Mouse (Mus musculus): ENCODE measurements around the gene Llgl2. TPM values are rescaled to one million over a fixed set of nuclear protein-coding genes. Genes with fewer than 3 reads are reported as not detected.
A peak's percentile ranks its signal among the peaks of the same experiment; 100 is the strongest.

The Llgl2 gene
- polyA plus RNA-seq, 1 experiment from 2014 or later, result 0.80 TPM

DNA sequence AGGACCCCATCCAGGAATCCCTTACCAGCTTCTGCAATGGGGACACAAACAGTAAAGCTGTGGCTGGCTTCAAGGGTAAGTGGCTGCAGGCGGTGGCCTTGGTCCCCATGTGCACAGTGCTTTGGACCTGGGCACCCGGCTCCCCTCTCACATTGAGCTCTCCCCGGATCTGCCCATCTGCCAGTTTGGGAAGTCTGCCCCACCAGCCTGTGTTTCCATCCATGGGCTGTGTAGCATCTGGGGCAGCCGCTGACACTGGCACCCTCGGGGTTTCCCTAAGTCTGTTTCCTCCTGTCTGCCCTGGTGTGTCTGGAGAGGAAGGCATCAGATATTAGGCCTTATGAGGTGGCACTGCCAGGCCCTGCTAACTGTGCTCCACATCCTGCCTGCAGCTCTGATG lies 64.2 kb downstream of the Llgl2 start:
- H3K27ac ChIP-seq, result no peak overlapping the region
- 67% methylated on average over 5 of the region's 5 CpGs for WGBS (ENCODE audit: missing documents)
- no peak overlapping the region for H3K4me3 ChIP-seq (ENCODE audit: inconsistent target)
- H3K79me2 ChIP-seq (ENCODE audit: inconsistent target), result no peaks in the 10 kb centered on the region
- H3K36me3 ChIP-seq (ENCODE audit: inconsistent target), result no peaks in the 10 kb centered on the region; the same call in 1 of the 2 replicates

DNA sequence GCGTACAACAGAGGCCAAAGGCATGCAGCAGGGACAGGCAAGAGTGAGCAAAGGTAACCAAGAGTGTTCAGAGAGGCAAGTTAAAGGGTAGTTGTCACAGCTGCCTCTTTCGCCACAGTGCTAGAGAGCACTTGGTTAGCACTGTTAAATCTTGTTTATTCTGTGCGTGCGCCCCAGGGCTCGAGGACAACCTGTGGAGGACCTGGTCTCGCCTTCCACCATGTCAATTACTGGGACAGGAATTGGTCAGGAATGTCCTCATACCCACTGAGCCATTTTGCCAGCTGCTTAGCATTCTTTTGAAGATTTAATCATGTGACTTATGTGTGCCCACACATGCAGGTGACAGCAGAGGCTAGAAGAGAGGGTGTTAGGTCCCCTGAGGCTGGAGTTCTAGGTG lies 65.3 kb downstream of the Llgl2 start:
- Histone ChIP-seq H3K4me3 (ENCODE audit: inconsistent target) (no peak overlapping the region), H3K36me3 (ENCODE audit: inconsistent target) (peaks cover 7% of the 10 kb centered on the region; the same call in 1 of the 2 replicates), H3K27ac (no peak overlapping the region), H3K79me2 (ENCODE audit: inconsistent target) (no peaks in the 10 kb centered on the region)
- WGBS (ENCODE audit: missing documents), result 92% methylated on average over 6 of the region's 6 CpGs

DNA sequence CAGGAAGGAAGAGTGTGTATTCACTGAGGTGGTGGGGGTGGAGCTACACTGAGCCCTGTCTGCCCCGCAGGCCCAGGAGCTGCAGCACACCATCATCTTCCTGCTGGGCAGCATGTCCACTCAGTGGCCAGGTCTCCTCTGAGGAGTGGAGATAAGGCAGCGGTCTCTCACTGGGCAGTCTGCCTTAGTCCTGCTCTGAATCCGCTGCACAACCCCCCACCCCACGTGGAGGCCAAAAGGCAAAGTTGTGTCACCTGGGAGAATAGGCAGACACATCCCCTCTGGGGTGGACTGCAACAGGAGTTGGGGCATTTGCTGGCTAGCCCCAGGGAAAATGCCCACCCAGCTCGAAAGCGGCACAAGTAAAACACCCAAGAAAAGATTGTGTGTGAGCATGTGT lies 68.4 kb downstream of the Llgl2 start:
- Histone ChIP-seq H3K79me2 (ENCODE audit: inconsistent target) (no peaks in the 10 kb centered on the region), H3K36me3 (ENCODE audit: inconsistent target) (peaks cover 36% of the 10 kb centered on the region), H3K27ac (no peak overlapping the region), H3K4me3 (ENCODE audit: inconsistent target) (no peak overlapping the region)
- 90% methylated on average over 6 of the region's 6 CpGs for WGBS (ENCODE audit: missing documents)

DNA sequence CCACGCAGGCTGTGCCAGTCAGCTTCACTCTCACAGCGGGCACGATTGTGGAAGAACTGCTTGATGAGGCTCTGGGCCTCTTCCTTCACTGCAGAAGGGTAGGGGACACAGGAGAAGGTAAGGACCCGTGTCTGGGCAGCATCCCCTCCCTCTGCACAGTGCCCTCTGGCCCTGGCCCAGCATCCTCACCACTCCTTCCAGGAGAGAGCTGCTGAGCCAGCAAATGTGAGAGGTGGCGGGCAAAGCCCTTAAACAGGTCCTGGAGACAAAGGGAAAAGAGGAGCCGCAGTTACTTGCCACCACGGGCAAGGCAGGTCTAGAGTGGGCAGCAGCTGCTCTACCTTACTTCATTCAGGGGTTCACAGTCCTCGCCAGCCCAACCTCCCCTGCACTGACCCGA lies 69.2 kb downstream of the Llgl2 start:
- Histone ChIP-seq H3K79me2 (ENCODE audit: inconsistent target) (no peaks in the 10 kb centered on the region), H3K36me3 (ENCODE audit: inconsistent target) (peaks cover 42% of the 10 kb centered on the region), H3K4me3 (ENCODE audit: inconsistent target) (no peak overlapping the region), H3K27ac (no peak overlapping the region)
- WGBS (ENCODE audit: missing documents), result 95% methylated on average over 9 of the region's 9 CpGs

DNA sequence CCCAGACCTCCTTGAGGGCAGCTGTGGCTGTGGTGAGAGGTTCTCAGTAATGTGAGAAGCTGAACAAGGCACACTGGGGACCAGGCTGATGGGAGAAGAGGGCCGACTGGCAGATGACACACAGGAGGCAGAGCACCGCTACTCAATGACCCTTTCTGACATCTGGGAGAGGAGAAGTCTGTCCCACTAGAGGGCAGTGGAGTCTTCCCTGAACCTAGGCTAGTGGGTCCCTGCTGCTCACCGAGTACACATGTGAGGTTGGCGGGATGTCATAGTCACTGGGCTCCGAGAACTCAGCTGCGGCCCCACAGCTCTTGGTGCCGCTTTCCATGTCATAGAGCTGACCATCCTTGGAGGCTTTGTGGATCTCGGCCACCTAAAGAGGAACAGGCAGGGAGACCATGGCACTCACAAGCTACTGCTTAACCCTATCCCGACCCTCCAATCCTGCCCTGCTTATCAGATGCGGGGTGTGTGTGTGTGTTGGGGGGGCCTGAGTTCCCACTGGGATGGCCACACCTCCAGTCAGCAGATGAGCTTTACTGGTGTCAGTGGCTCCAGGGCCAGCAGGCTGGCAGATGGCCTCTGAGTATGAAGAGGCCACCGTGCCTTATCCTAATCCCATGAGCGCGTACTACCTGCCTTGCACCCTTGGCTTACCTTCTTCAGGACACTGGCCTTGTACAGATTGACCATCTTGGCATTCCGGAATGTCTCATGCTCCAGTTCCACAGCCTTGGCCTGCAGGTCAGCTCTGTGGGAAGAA lies 71.1 kb downstream of the Llgl2 start:
- Histone ChIP-seq H3K27ac (no peak overlapping the region), H3K79me2 (ENCODE audit: inconsistent target) (no peaks in the 10 kb centered on the region), H3K4me3 (ENCODE audit: inconsistent target) (no peak overlapping the region), H3K36me3 (ENCODE audit: inconsistent target) (peaks cover 42% of the 10 kb centered on the region)
- WGBS (ENCODE audit: missing documents), result 79% methylated on average over 14 of the region's 14 CpGs

DNA sequence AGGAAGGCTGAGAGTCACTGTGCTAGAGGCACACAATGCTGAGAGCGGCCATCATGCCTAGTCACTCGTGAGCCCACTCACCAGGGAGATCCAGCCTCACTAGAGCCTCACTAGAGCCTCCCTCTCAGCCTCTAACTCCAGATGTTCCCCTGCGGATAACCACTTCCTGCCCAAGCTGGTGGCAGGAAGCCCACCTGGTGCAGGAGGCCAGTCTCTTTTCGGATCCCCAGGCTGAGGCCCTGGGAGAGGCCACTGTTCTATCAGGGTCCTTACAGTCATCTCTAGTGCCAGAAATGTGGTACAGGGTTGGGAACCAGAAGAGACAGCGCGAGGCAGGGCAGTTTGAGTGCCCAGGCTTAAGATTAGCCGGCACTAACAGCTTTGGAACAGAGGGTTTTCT lies 74.6 kb downstream of the Llgl2 start:
- no peaks in the 10 kb centered on the region for H3K79me2 ChIP-seq (ENCODE audit: inconsistent target)
- H3K36me3 ChIP-seq (ENCODE audit: inconsistent target), result peaks cover 41% of the 10 kb centered on the region
- 66% methylated on average over 7 of the region's 7 CpGs for WGBS (ENCODE audit: missing documents)
- H3K27ac ChIP-seq, result no peak overlapping the region
- no peak overlapping the region for H3K4me3 ChIP-seq (ENCODE audit: inconsistent target)

DNA sequence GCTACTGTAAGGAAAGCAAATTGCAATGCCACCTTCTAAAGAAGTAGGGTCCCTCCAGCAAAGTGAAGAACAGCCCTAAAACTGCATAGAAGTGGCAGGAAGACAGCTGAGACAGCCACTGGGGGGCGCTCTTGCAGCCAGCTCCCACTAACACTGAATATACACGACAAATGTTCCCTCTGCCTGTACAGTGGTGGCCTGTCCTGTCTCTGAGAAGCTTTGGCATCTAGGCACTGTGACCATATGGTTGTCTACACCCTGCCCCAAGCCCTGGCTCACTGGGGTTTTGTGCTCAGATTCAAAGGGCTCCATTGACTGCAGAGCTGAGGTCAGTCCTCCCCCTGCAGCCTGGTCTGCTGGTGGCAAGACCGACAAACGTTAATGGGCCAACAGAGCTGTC lies 75.0 kb downstream of the Llgl2 start:
- peaks cover 37% of the 10 kb centered on the region for H3K36me3 ChIP-seq (ENCODE audit: inconsistent target)
- H3K27ac ChIP-seq, result no peak overlapping the region
- 13% methylated on average over 4 of the region's 4 CpGs for WGBS (ENCODE audit: missing documents)
- H3K4me3 ChIP-seq (ENCODE audit: inconsistent target), result no peak overlapping the region
- H3K79me2 ChIP-seq (ENCODE audit: inconsistent target), result no peaks in the 10 kb centered on the region

DNA sequence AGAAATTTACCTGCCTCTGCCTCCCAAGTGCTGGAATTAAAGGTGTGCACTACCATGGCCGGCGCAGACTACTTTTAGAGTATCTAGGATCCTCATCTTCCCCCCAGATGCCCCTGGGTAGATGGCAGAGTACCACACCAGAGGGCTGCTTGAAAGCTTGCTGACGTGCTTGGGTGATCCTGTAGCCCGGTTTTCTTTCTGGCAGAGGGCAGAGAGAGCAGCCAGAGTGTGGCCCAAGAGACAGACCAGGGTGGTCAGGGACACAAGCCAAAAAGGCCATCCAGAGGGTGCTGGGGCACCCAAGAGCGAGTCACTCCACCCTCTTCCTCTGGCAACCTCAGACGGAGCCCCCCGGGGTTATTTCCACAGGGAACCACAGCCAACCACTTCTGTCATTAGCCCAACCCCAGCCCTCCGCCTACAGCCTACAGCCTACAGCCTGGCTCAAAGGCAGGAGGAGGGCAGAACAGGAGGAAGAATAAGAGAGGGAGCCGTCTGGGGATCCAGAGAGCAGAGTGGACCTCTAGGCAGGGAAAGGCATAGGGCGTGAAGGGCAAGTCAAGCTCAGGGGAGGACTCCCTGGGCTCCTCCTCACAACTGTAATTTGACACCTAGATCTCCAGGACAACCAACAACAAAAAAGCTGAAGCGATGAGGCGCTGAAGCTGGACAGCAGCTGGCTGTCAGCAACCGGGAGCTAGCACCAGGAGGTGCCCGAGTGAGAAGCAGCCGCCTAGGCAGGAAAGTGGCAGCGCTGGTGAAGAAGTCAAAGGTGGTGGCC lies 75.8 kb downstream of the Llgl2 start, which contains the start of gene Smim5:
Smim5 (plus strand) TSS at position 481 of the 781 bp plus-strand sequence.
- Histone ChIP-seq H3K4me3 (ENCODE audit: inconsistent target) (no peak within 1 kb of the TSS), H3K27ac (no peak within 1 kb of the TSS), H3K79me2 (ENCODE audit: inconsistent target) (no peaks in the 10 kb centered on the region), H3K36me3 (ENCODE audit: inconsistent target) (peaks cover 30% of the 10 kb centered on the region)
- WGBS (ENCODE audit: missing documents), result 44% methylated on average over 16 of the region's 16 CpGs

DNA sequence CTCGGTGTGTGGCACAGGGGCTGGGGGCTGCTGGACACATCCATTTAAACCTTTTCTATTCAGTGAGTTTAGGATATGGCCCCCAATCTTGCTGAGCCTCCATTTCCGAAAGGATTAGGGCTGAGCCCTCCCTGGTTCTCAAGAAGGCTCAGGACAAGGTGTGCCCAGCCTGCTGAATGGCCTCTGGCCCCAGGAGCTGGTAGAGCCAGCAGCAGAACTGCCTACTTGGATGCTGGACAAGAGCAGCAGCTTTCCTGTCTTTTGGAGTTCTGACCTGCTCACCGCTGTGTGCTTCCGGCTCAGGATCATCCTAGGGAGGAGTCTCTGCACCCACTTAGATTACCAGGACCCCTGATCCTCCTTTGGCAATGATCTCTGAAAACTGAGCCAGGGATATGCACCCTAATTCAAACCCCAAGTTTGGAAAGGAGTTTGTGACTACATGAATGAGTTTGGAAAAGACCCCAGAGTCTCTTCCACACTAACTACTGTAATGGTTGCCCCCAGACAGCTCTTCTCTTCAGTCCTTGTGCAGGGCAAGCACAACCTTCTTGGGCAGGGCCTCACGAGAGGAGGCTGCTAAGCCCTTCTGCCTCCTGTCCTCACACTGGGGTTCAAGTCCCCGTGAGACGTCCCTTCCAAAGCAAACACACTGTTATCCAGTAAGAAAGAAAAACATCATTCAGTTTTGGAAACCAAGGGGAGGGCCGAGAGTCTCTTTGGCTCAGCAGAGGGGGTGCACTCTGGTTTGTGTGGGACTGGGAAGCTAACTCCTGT lies 76.9 kb downstream of the Llgl2 start:
- Histone ChIP-seq H3K36me3 (ENCODE audit: inconsistent target) (peaks cover 21% of the 10 kb centered on the region), H3K79me2 (ENCODE audit: inconsistent target) (no peaks in the 10 kb centered on the region), H3K4me3 (ENCODE audit: inconsistent target) (no peak overlapping the region), H3K27ac (no peak overlapping the region)
- WGBS (ENCODE audit: missing documents), result 78% methylated on average over 8 of the region's 8 CpGs

DNA sequence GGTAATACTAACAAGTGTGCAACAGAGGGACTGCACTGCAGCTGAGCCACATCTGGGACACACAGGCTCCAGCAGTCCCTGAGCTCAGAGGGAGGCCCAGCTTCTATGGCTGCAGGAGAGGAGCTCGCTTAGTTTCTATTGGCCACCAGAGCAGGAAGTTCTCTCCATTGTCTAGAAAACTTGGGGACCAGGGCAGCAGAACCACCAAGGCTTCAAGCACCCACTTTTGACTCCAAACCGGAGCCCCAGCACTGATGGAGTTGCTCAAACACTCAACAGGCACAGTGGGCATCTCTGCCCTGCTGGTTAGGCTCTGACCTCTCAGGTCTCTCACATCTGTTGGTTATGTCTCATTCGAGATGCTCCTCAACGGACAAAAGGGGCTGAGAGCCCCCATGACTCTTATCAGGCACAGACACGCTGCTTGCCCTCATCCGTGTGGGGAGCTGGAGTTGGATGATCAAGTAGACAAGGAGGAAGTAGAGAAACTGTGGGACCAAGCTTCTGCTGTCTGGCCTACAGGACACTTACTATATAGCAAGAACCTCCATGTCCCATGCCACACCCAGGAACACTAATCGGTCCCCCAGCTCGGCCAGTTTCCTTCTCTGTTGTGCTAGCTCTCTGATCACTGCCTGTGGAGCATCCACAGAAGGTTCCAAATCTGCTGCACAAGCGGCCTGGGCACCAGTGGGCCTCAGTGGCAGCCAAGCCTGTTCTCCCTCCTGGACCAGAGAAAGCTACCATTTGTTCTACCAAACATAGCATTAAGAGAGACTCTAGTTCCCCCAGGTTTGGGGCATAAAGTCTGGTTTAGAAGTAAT lies 77.7 kb downstream of the Llgl2 start:
- WGBS (ENCODE audit: missing documents), result 48% methylated on average over 9 of the region's 9 CpGs
- Histone ChIP-seq H3K79me2 (ENCODE audit: inconsistent target) (no peaks in the 10 kb centered on the region), H3K4me3 (ENCODE audit: inconsistent target) (no peak overlapping the region)

DNA sequence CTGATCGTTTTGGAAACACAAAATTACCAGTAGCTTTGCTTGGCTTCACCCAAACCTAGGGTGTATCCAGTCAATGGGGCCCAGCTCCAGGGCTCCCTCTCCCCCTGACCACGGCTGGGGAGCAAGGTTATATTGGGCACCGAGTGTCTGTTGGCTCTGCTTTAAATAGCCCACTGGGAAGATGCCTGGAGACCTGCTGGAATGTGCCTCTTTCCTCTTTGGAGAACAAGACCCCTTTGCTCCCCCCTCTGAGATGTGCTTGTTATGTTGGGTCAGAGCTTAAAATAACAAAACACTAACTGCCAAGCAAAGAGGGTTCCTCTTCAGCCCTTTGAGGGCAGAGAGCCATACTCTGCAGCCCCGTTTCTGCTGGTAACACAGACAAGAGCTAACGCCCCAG lies 78.3 kb downstream of the Llgl2 start:
- Histone ChIP-seq H3K36me3 (ENCODE audit: inconsistent target) (peaks cover 6% of the 10 kb centered on the region; the same call in 1 of the 2 replicates), H3K4me3 (ENCODE audit: inconsistent target) (no peak overlapping the region), H3K27ac (peak overlapping the region; percentile 19; the same call in 1 of the 2 replicates), H3K79me2 (ENCODE audit: inconsistent target) (no peaks in the 10 kb centered on the region)
- WGBS (ENCODE audit: missing documents), result 47% methylated on average over 5 of the region's 5 CpGs

More for the DNA sequence above, 77.7 kb downstream of the Llgl2 start:
- no peak overlapping the region for H3K27ac ChIP-seq
- H3K36me3 ChIP-seq (ENCODE audit: inconsistent target), result peaks cover 13% of the 10 kb centered on the region

DNA sequence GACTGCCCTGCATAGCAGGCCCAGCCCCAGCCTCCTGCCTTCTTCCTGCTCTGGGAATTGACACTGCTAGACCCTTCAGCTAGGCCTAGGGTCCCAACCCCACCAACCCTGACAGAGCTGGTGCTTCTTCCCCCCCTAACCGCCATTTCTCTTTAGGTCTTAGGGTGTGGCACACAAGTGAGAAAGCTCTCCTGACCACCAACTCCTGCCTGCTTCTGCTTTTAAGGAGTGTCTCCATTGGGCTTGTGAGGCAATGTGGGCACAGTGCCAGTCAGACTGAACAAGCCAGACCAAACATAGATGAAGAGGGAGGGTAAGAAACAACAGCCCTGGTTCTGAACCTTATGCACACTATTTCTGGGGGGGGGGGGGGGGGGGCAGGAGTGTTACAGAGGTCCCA lies 79.0 kb downstream of the Llgl2 start:
- Histone ChIP-seq H3K4me3 (ENCODE audit: inconsistent target) (no peak overlapping the region), H3K27ac (peak overlapping the region; percentile 19; the same call in 1 of the 2 replicates), H3K36me3 (ENCODE audit: inconsistent target) (no peaks in the 10 kb centered on the region), H3K79me2 (ENCODE audit: inconsistent target) (no peaks in the 10 kb centered on the region)
- 0% methylated on average over 1 of the region's 1 CpGs for WGBS (ENCODE audit: missing documents)

DNA sequence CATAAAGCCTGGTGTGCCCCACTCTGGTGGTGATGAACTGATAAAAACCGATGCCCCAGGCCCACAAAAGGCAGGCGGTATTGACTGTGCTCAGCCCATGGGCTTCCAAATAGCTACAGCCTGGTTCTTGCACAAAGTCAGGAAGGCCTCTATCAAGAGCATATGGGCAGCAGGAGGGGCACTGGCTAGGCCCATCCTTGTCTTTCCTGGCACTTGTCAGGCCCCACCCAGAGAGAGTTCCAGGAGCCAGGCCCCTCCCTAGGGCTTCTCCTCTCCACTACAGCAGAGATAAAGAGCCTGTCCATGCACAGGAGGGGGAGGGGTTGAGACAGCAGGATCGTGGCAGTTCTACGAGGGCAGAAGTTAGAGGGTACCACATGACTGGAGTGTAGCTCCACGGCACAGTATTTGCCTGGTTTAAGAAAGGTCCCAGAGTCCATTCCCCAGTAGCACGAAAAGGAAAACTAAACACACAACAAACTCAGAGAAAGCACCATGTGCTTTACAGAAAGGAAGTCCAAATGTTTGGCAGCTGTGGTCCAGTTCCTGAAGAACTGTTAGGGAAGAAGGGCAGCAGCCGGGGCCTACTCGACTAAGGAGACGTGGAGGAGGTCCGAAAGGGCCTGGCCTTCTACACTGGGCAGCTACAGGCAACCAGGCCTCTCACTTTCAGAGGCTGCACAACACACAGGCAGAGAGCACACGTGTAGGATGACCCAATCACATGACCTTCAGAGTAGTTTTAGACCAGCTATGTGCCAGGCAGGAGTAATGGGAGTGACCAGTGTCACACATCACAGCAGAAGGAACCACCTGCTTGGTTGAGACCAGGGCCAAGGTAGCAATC lies 79.8 kb downstream of the Llgl2 start:
- 33% methylated on average over 11 of the region's 11 CpGs for WGBS (ENCODE audit: missing documents)

More for the DNA sequence above, 79.8 kb downstream of the Llgl2 start:
- no peak overlapping the region for H3K4me3 ChIP-seq (ENCODE audit: inconsistent target)
- no peaks in the 10 kb centered on the region for H3K79me2 ChIP-seq (ENCODE audit: inconsistent target)
- no peaks in the 10 kb centered on the region for H3K36me3 ChIP-seq (ENCODE audit: inconsistent target)
- H3K27ac ChIP-seq, result 0 out of 2 replicates have a peak overlapping the region, but pooled peaks have one; percentile 4
